In the genomic region with DNA sequence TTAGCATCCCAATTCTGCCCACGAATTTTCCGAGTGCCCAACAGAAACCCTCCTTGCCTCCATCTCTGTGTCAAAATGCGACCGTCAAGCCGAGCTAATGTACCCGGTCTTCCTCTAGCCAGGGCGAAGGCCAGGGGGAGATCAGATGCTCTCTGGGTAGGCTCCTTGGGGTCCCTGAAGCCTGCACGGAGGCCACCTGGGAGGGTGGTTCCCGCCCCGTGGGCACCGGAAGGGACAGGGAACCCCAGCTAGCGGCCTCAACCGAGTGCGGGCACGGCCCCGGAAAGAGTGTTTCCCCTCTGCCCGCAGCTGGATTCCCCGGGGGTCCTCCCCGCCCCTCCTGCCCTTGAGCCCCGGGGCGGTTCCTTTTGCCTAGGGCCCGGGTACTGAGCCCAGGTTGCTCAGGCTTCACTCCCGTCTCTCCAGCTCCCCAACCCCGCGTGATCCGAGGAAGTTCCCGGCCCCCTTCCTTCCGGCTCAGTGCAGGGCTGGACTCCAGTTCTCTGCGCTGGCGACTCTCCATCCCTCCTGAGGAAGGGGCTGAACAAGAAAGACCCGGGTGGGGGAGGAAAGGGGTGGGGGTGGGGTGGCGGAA, we compare ENCODE assay signal across 8 mouse cellular contexts. TPM values are rescaled to one million over a fixed set of nuclear protein-coding genes. Genes with fewer than 3 reads are reported as not detected.
A peak's percentile ranks its signal among the peaks of the same experiment; 100 is the strongest.
DNase-seq lines count a peak whose midpoint lies in the region; ATAC-seq lines count a peak whose summit lies in the region.

No protein-coding gene starts in this region.

- H3K4me2 ChIP-seq in hindbrain, embryonic 11.5 days (replicated peaks; ENCODE audit: low read depth, low read length), result peak overlapping the region; percentile 100
- H3K4me2 ChIP-seq in midbrain, embryonic 11.5 days, result peak overlapping the region; percentile 100

- ATAC-seq in hindbrain, embryonic 11.5 days (ENCODE audit: low FRiP score), result peak; percentile 53
- ATAC-seq in midbrain, embryonic 11.5 days (ENCODE audit: low FRiP score), result peak; percentile 60

- peak overlapping the region; percentile 36; the same call in 1 of the 2 replicates for H3K9ac ChIP-seq in hindbrain, embryonic 11.5 days (ENCODE audit: low read depth, low read length)
- H3K9ac ChIP-seq in midbrain, embryonic 11.5 days (ENCODE audit: low read length), result peak overlapping the region; percentile 57

- peak overlapping the region; percentile 58 for H3K4me3 ChIP-seq in hindbrain, embryonic 11.5 days (ENCODE audit: low read depth, low read length)
- H3K4me3 ChIP-seq in midbrain, embryonic 11.5 days (ENCODE audit: low read depth, low read length), result peak overlapping the region; percentile 60

- peaks cover 10% of the 10 kb centered on the region; the same call in 1 of the 2 replicates for H3K4me1 ChIP-seq in hindbrain, embryonic 11.5 days (replicated peaks; ENCODE audit: control insufficient read depth, insufficient read depth, low read length)
- peaks cover 22% of the 10 kb centered on the region for H3K4me1 ChIP-seq in midbrain, embryonic 11.5 days (ENCODE audit: control insufficient read depth, insufficient read depth, low read length)

- H3K36me3 ChIP-seq in hindbrain, embryonic 11.5 days (ENCODE audit: control insufficient read depth, insufficient read depth, low read length), result no peaks in the 10 kb centered on the region
- H3K36me3 ChIP-seq in midbrain, embryonic 11.5 days (ENCODE audit: control insufficient read depth, insufficient read depth, low read length), result no peaks in the 10 kb centered on the region

- DNase-seq in adrenal gland, postnatal 14 days, result peak; percentile 28
- DNase-seq in adrenal gland, postnatal 25 days, result no peak
- DNase-seq in right cerebral cortex, postnatal 4 days, result peak; percentile 25
- DNase-seq in right cerebral cortex, adult 18-20 months, result no peak
- peak; percentile 55 for DNase-seq in hindbrain, embryonic 11.5 days (ENCODE audit: low spot score)
- peak; percentile 95 for DNase-seq in midbrain, embryonic 11.5 days (ENCODE audit: low spot score, missing footprints)
- peak; percentile 46 for DNase-seq in thymus, postnatal 4 days
- no peak for DNase-seq in left cerebral cortex, adult 9 months (ENCODE audit: low spot score in 2 of 2)

- peaks cover 46% of the 10 kb centered on the region for H3K27me3 ChIP-seq in hindbrain, embryonic 11.5 days (ENCODE audit: control insufficient read depth, insufficient read depth, low read length)
- H3K27me3 ChIP-seq in midbrain, embryonic 11.5 days (ENCODE audit: control insufficient read depth, insufficient read depth, low read length), result peaks cover 49% of the 10 kb centered on the region

- H3K27ac ChIP-seq in hindbrain, embryonic 11.5 days (ENCODE audit: low read depth, low read length), result no peak overlapping the region
- H3K27ac ChIP-seq in midbrain, embryonic 11.5 days (ENCODE audit: low read depth, low read length), result no peak overlapping the region

- H3K9me3 ChIP-seq in hindbrain, embryonic 11.5 days (ENCODE audit: control insufficient read depth, low read length), result no peaks in the 10 kb centered on the region
- H3K9me3 ChIP-seq in midbrain, embryonic 11.5 days (ENCODE audit: control insufficient read depth, low read length), result no peaks in the 10 kb centered on the region

- 0% methylated on average over 28 of the region's 32 CpGs for WGBS in hindbrain, embryonic 11.5 days
- whole genome bisulfite sequencing in midbrain, embryonic 11.5 days, result 0% methylated on average over 32 of the region's 32 CpGs

RNA-seq across cellular contexts. Expression of a gene that starts 1.4 kb away (rescaled TPM):
- total RNA-seq in adrenal gland, postnatal 14 days (2021), result 13.3 and 13.6 TPM in 2 replicates
- 9.5 and 16.5 TPM in 2 replicates for total RNA-seq in adrenal gland, postnatal 25 days (2021)
- 0.60 and 0.77 TPM in 2 replicates for polyA plus RNA-seq in hindbrain, embryonic 11.5 days (2014; fragmentation: Nextera tagmentation; extraction: Ambion mirVana)
- polyA plus RNA-seq in midbrain, embryonic 11.5 days (2014; fragmentation: Nextera tagmentation; extraction: Ambion mirVana), result 0.63 and 0.68 TPM in 2 replicates

RNA-seq across cellular contexts. Expression of a gene that starts 57.6 kb away (rescaled TPM):
- total RNA-seq in adrenal gland, postnatal 14 days (2021), result 41.4 and 42.3 TPM in 2 replicates
- total RNA-seq in adrenal gland, postnatal 25 days (2021), result 47.3 and 57.8 TPM in 2 replicates
- polyA plus RNA-seq in hindbrain, embryonic 11.5 days (2014; fragmentation: Nextera tagmentation; extraction: Ambion mirVana), result 32.5 and 34.1 TPM in 2 replicates
- 33.4 and 33.6 TPM in 2 replicates for polyA plus RNA-seq in midbrain, embryonic 11.5 days (2014; fragmentation: Nextera tagmentation; extraction: Ambion mirVana)

Comparison
In these comparisons a context has a peak if more than half of its experiments do, and no peak if none do; other contexts are left out.
1. DNase-seq: peak in adrenal gland, postnatal 14 days (single experiment), right cerebral cortex, postnatal 4 days (single experiment), hindbrain, embryonic 11.5 days (single experiment), midbrain, embryonic 11.5 days (single experiment) and thymus, postnatal 4 days (single experiment); none in adrenal gland, postnatal 25 days (single experiment), right cerebral cortex, adult 18-20 months (single experiment) and left cerebral cortex, adult 9 months (0 of 2).